Mouse (Mus musculus): ENCODE measurements around the gene Ccdc24.

Gene Ccdc24

GRCm38 (mm10) chr4:117890750-117891149 is 18.4 kb upstream of the Ccdc24 start:
- DNase-seq (ENCODE audit: low spot score) = no peak

DNA sequence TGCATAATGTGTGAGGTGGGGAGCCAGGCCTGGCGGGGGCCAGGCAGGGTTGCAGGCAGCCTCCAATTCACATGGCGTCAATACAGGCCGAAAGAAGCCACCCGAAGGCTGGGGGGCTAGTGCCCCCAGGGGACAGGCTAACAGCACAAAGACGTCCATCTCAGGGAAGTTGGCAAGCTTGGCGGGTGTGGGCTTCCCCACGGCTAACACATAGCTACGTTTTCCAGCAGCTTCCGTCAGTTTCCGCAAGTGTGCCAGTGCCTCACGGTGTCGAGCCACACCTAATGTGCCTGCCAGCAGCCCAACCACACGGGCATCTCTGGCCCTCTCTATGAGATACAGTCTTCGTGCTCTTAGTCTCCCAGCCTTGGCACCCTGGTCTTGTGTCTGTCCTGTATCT is 17.7 kb upstream of the Ccdc24 start:
- DNase-seq (ENCODE audit: low spot score) = no peak

DNA sequence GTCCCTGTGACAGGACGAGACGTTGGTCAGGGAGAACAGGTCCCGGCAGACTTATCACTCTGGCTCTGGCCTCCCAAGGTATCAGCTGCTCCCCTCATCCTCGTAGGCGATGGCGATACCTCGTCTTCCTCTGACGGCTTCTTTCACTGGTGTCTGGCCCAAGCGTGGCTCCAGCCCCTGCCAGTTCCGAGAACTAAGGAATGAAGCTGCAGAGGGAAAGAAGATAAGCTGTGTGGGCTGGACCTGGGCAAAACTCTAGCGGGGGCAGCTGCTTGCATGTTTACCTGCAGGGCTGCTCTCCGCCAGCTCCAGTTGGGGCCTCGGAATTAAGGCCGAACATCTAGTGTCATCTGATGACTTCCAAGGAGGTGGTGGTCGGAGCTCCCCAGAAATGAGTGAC is 17.1 kb upstream of the Ccdc24 start:
- no peak for DNase-seq (ENCODE audit: low spot score)

GRCm38 (mm10) chr4:117887920-117888319 is 15.6 kb upstream of the Ccdc24 start:
- no peak for DNase-seq (ENCODE audit: low spot score)

- DNase-seq (ENCODE audit: low spot score) = peak; percentile 89
Observed at GRCm38 (mm10) chr4:117887133-117887532, 14.8 kb upstream of the Ccdc24 start, which contains the start of gene Atp6v0b. Gene Atp6v0b (minus strand): TSS chr4:117887333.

GRCm38 (mm10) chr4:117886644-117887043 is 14.3 kb upstream of the Ccdc24 start:
- DNase-seq (ENCODE audit: low spot score) = no peak

DNA sequence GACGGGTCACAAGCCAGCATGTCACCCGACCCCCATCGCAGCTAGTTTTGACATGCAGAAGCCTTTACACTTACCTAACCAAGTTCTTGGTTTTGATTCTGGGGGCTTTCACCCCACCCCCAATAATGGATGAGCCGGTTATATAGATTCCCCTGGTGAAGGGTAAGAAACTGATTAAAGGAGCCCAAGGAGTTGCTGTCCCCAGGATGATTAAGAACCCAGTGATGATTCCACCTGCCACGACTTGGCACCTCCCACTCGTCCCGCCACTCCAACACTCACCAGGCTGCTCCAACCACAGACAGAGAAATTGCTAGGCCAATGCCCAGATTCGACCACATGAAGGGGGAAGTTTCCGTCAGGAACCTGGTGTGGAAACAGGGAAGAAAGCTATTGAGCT is 13.6 kb upstream of the Ccdc24 start:
- DNase-seq (ENCODE audit: low spot score) = no peak

DNA sequence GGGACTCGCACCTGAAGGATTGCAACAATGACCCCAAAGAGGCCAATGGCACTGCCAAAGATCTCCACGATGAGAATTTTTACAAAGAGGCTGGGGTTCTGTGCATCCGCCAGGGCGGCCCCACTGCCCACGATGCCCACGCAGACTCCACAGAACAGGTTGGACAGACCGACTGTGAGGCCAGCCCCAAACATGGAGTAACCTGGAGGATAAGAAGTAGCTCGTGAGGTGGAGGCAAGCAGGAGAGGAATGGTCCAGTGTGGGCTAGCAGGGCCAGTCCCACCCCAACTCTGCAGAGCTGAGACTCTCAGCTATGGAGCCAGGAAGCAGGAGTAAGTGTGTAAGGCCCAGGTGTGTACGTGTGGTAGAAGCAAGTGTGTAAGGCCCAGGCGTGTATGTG is 12.7 kb upstream of the Ccdc24 start:
- DNase-seq (ENCODE audit: low spot score) = no peak

DNA sequence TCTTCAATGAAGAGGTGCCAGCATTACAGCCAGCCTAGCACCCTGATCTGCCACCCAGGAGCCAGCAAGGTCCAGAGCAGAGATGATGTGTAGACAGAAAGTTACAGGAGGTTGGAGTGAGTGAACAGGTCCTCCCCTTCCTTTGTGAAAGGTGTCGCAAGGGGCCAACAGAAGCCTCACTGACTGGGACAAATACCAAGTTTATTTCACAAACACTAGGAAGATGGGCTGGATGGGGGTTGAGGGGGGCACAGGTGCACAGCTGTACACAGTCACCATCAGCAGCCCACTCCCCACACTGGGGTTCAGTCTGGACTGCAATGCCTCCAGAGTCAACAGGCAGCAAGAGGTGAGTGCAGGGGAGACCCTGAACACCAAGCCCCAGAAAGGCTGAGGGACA is 11.8 kb upstream of the Ccdc24 start:
- DNase-seq (ENCODE audit: low spot score) = no peak

DNA sequence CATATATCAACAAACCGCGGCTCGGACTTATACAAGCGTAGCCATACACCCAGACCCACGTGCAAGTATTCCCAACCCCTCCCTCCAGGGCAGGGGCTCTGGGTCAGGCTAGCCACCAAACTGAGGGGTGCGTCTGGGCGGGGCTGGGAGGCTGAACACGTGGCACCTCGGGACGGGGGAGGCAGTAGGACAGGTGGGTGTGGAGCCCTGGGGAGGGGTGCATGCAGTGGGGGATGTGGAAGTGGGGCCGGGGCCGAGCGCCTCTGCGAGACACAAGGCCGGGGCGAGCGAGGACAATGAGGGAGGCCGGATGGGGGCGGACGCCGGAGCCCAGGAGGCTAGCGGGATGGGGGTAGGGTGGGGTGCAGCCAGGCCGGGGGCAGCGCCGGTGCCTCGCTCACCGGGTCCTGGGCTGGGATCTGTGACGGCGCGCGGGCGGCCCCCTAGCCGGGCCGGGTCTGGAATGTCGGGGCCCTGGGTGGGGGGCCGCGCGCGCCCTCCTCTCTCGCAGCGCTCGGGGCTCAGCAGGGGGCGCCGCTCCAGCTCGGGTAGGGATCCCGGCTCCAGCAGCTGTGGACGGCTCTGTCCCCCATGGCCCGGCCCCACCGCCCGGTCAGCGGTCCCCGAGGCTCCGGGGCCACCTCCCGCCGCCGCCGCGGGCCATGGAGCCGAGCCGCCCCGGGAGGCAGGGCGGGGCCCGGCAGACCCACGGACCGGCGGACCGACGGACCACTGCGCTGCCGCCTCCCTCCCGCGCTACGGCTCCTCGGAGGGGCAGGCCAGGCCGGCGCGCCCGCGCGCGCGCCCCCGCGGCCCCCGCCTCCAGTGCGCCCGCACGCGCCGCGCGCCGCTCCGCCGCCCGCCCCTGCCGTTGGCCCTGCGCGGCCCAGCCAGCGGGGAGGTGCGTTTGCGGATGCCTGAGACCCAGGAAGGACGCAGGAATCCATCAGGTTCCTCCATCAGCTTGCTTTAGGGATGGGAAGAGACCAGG is 10.6 kb upstream of the Ccdc24 start, which contains the start of gene B4galt2:
Gene B4galt2, minus strand, starts transcription at position 787 of the 991 bp plus-strand sequence.
- DNase-seq (ENCODE audit: low spot score) = peak; percentile 57

DNA sequence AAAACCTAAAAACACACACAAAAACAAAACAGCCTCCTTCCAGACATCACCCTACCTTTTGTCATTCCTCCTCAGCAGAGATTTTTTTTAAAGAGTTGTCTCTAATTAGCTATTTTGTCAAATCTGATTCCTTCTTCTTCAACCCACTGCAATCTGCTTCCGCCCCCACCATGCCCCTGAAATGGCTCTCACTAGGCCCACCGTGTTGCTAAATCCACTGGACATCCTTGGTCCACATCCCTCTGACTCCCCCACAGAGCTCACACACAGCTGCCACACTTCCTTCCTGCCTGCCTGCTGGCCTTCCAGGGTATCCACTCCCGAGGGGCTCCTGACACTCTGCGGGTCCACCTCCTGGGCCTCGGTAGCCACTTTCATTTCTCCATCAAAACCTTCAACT is 6.3 kb upstream of the Ccdc24 start:
- no peak for DNase-seq (ENCODE audit: low spot score)

DNA sequence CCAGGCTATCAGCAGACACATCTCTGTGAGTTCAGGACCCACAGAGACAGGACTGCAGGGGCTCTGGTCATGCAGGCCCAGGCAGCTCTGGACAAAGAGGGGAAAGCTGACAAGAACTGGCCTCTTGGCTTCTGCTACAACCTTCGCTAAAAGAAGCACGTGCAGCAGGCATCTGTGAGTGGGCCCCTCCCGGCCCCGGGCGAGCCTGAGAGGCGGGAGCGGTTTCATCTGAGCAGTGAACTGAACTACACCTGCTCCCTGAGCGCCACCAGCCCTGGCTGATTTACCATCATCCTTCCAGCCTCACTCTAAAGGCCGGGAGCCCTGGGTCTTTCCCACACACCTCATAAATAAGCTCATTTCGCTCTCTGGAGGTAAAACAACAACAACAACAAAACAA is 5.9 kb upstream of the Ccdc24 start:
- no peak for DNase-seq (ENCODE audit: low spot score)

GRCm38 (mm10) chr4:117873615-117874014 is 1.3 kb upstream of the Ccdc24 start:
- DNase-seq (ENCODE audit: low spot score) = no peak

GRCm38 (mm10) chr4:117871787-117872186 is 570 bp downstream of the Ccdc24 start:
- no peak for DNase-seq (ENCODE audit: low spot score)

DNA sequence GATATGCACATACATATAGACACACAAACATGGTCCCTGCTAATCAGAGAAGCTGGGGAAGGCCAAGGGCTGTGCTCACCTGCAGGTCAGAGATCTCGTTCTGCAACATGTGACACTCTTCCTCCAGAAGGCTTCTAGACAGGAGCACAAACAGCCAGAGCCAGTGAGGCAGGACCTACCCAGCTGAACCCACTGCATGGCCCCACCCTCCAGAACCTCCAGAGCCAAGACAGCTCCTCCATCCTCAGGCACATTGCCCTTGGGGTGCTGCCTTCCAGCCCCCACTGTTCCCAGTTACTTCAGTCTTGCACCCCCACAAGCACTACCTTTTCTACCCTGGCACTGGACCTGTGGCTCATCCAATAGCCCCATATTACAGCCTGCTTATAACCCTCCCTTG is 1.9 kb downstream of the Ccdc24 start:
- DNase-seq (ENCODE audit: low spot score) = no peak

- no peak for DNase-seq (ENCODE audit: low spot score)
Observed at GRCm38 (mm10) chr4:117869317-117869716, 3.0 kb downstream of the Ccdc24 start.

GRCm38 (mm10) chr4:117867823-117868222 is 4.5 kb downstream of the Ccdc24 start:
- peak; percentile 34 for DNase-seq (ENCODE audit: low spot score)

GRCm38 (mm10) chr4:117867000-117867399 is 5.4 kb downstream of the Ccdc24 start:
- DNase-seq (ENCODE audit: low spot score) = no peak

GRCm38 (mm10) chr4:117866083-117866482 is 6.3 kb downstream of the Ccdc24 start:
- peak; percentile 78 for DNase-seq (ENCODE audit: low spot score)

GRCm38 (mm10) chr4:117862823-117863222 is 9.5 kb downstream of the Ccdc24 start:
- no peak for DNase-seq (ENCODE audit: low spot score)

GRCm38 (mm10) chr4:117860570-117860969 is 11.8 kb downstream of the Ccdc24 start:
- no peak for DNase-seq (ENCODE audit: low spot score)

DNA sequence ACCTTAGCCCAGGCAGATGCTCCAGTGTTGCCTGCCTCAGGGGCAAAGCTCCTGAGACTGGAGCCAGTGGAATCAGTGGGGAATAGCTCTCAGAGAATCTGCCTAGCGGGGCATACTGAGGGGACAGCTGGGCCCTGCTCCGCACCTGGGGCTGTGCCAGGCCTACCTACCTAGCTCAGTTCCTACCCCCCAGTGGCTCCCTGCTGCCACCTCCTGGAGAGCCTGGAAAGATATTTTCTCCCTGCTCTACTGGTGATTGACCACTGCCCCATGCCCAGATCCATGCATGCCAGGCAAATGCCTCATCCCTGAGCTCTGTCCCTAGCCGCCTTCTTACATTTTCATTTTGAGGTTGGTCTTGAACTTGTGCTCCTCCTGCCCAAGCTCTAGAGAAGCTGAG is 13.6 kb downstream of the Ccdc24 start:
- DNase-seq (ENCODE audit: low spot score) = peak; percentile 55

- no peak for DNase-seq (ENCODE audit: low spot score)
Observed at GRCm38 (mm10) chr4:117855146-117855545, 17.2 kb downstream of the Ccdc24 start.

All from ovary, postnatal 14 days (tissue).